15 mouse cellular contexts compared by ENCODE assay signal in the genomic region with DNA sequence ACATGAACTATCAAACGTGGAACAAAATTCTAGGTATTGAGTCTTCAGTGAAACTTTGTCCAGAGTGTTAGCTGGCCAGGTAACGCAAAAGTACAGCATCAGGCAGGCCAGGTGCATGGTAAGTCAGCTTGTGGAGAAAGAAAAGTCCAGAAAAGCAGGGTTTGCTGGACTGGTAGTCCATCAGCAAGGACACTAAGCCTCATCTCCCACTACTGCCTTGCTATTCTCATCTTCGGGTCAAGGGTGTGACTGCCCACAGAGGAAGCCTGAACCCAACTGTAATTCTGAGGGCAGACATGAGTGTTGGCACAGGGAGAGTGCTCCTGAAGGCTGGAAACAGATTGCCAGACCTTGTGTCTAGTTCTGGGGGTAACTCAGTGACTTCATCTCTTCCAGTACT.
"Had no signal": no experiment of that assay in that cellular context is flagged by ENCODE, and none has a peak within 500 bp of the region (broad histone marks: within the 10 kb centered on the region; RNA-seq: fewer than 3 reads in every experiment).

No protein-coding gene starts in this region.

- H3K4me1 ChIP-seq: neural tube, embryonic 15.5 days had no signal

- H3K4me2 ChIP-seq: neural tube, embryonic 13.5 days; neural tube, embryonic 15.5 days; stomach, embryonic 15.5 days had no signal

- H3K36me3 ChIP-seq: neural tube, embryonic 13.5 days; neural tube, embryonic 15.5 days; stomach, embryonic 15.5 days had no signal

- H3K9ac ChIP-seq: neural tube, embryonic 13.5 days; neural tube, embryonic 15.5 days; stomach, embryonic 15.5 days had no signal

- DNase-seq: retina, postnatal 1 day; right cerebral cortex, adult 18-20 months; right cerebral cortex, postnatal 14 days; right cerebral cortex, postnatal 4 days; spleen, adult 18-20 months; thymus, adult 18-20 months; thymus, adult 2 months; thymus, postnatal 14 days; thymus, postnatal 25 days; thymus, postnatal 36 days; thymus, postnatal 4 days had no signal

- H3K9me3 ChIP-seq: neural tube, embryonic 13.5 days; neural tube, embryonic 15.5 days; stomach, embryonic 15.5 days had no signal

- H3K4me3 ChIP-seq: neural tube, embryonic 13.5 days; neural tube, embryonic 15.5 days; stomach, embryonic 15.5 days had no signal

- H3K27me3 ChIP-seq: neural tube, embryonic 13.5 days; neural tube, embryonic 15.5 days; stomach, embryonic 15.5 days had no signal

- H3K27ac ChIP-seq: neural tube, embryonic 13.5 days; neural tube, embryonic 15.5 days; stomach, embryonic 15.5 days; stomach, postnatal 0 days had no signal
